Mouse (Mus musculus): ENCODE results near the gene Slc6a9. TPM values are rescaled to one million over a fixed set of nuclear protein-coding genes. Genes with fewer than 3 reads are reported as not detected.

Gene Slc6a9
- 1.4 TPM for polyA plus RNA-seq (2014; fragmentation: Illumina TruSeq; extraction: RNeasy Lipid Tissue Mini Kit (QIAGEN cat#74804); ENCODE audit: low read depth, low replicate concordance)

GRCm38 (mm10) chr4:117834457-117834844 lies at the start of gene Slc6a9:
Gene Slc6a9 (plus strand): TSS chr4:117834506.

GRCm38 (mm10) chr4:117872471-117872886 lies 38.2 kb downstream of the Slc6a9 start, which contains the start of gene Ccdc24:
Gene Ccdc24 (minus strand): TSS chr4:117872557.

GRCm38 (mm10) chr4:117882701-117883691 lies 48.7 kb downstream of the Slc6a9 start, which contains the start of gene B4galt2:
Gene B4galt2 (minus strand): TSS chr4:117883487.

GRCm38 (mm10) chr4:117887133-117887532 lies 52.8 kb downstream of the Slc6a9 start, which contains the start of gene Atp6v0b:
Gene Atp6v0b (minus strand): TSS chr4:117887333.

GRCm38 (mm10) chr4:117891738-117892161 lies 57.4 kb downstream of the Slc6a9 start, which contains the start of gene Dph2:
Gene Dph2 (minus strand): TSS chr4:117892032.

GRCm38 (mm10) chr4:117914591-117915442 lies 80.5 kb downstream of the Slc6a9 start, which contains the start of gene Ipo13:
Gene Ipo13 (minus strand): TSS chr4:117914999.

Other genes with a start within 250 kb of the Slc6a9 start
- 19.4 TPM for gene Dmap1, start 152.2 kb upstream of the Slc6a9 start, polyA plus RNA-seq (2014; fragmentation: Illumina TruSeq; extraction: RNeasy Lipid Tissue Mini Kit (QIAGEN cat#74804); ENCODE audit: low read depth, low replicate concordance)
- gene Gm12845, start 110.1 kb upstream of the Slc6a9 start, polyA plus RNA-seq (2014; fragmentation: Illumina TruSeq; extraction: RNeasy Lipid Tissue Mini Kit (QIAGEN cat#74804); ENCODE audit: low read depth, low replicate concordance): not detected
- gene Klf17, start 68.9 kb upstream of the Slc6a9 start, polyA plus RNA-seq (2014; fragmentation: Illumina TruSeq; extraction: RNeasy Lipid Tissue Mini Kit (QIAGEN cat#74804); ENCODE audit: low read depth, low replicate concordance): not detected
- gene Ccdc24, start 38.1 kb downstream of the Slc6a9 start, polyA plus RNA-seq (2014; fragmentation: Illumina TruSeq; extraction: RNeasy Lipid Tissue Mini Kit (QIAGEN cat#74804); ENCODE audit: low read depth, low replicate concordance): 0.94 TPM
- 6.0 TPM for gene B4galt2, start 49.0 kb downstream of the Slc6a9 start, polyA plus RNA-seq (2014; fragmentation: Illumina TruSeq; extraction: RNeasy Lipid Tissue Mini Kit (QIAGEN cat#74804); ENCODE audit: low read depth, low replicate concordance)
- 169 TPM for gene Atp6v0b, start 52.8 kb downstream of the Slc6a9 start, polyA plus RNA-seq (2014; fragmentation: Illumina TruSeq; extraction: RNeasy Lipid Tissue Mini Kit (QIAGEN cat#74804); ENCODE audit: low read depth, low replicate concordance)
- 5.8 TPM for gene Dph2, start 57.5 kb downstream of the Slc6a9 start, polyA plus RNA-seq (2014; fragmentation: Illumina TruSeq; extraction: RNeasy Lipid Tissue Mini Kit (QIAGEN cat#74804); ENCODE audit: low read depth, low replicate concordance)
- gene Ipo13, start 80.5 kb downstream of the Slc6a9 start, polyA plus RNA-seq (2014; fragmentation: Illumina TruSeq; extraction: RNeasy Lipid Tissue Mini Kit (QIAGEN cat#74804); ENCODE audit: low read depth, low replicate concordance): 55.1 TPM
- gene Artn, start 95.3 kb downstream of the Slc6a9 start, polyA plus RNA-seq (2014; fragmentation: Illumina TruSeq; extraction: RNeasy Lipid Tissue Mini Kit (QIAGEN cat#74804); ENCODE audit: low read depth, low replicate concordance): not detected

Data from heart, adult 10 weeks (tissue).